ENCODE assay signal across 11 mouse cellular contexts in the genomic region with DNA sequence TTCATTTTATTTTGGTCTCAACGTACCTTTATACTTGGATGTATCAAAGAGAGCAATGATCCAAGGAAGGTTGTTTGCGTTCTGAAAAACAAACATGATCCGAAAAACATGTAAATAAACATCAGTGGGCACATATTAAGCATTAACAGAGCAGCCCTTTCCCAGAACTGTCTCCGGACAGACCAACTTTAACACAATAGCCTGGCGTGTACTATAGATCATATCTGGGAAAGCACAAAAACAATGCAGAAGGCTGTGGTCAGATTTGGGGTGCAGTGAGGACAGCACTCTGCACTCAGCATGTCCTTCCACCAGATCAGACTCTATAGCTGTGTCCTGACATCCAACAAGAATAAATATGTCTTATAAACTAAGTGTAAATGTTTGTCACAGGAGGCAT. TPM values are rescaled to one million over a fixed set of nuclear protein-coding genes. Genes with fewer than 3 reads are reported as not detected.
"Had no signal": no experiment of that assay in that cellular context is flagged by ENCODE, and none has a peak within 500 bp of the region (broad histone marks: within the 10 kb centered on the region; RNA-seq: fewer than 3 reads in every experiment).

No protein-coding gene starts in this region.

- H3K9me3 ChIP-seq: limb, embryonic 13.5 days; midbrain, embryonic 13.5 days; neural tube, embryonic 12.5 days had no signal

- H3K36me3 ChIP-seq: limb, embryonic 13.5 days; midbrain, embryonic 13.5 days; neural tube, embryonic 12.5 days had no signal

- H3K4me1 ChIP-seq: limb, embryonic 13.5 days; midbrain, embryonic 13.5 days; neural tube, embryonic 12.5 days had no signal

- ATAC-seq: midbrain, embryonic 13.5 days had no signal

- H3K4me3 ChIP-seq: limb, embryonic 13.5 days; midbrain, embryonic 13.5 days; neural tube, embryonic 12.5 days had no signal

- DNase-seq: kidney, adult 11 months; kidney, adult 9 months; kidney, postnatal 14 days; left cerebral cortex, postnatal 4 days; thymus, postnatal 4 days had no signal

- H3K27me3 ChIP-seq: limb, embryonic 13.5 days; midbrain, embryonic 13.5 days; neural tube, embryonic 12.5 days had no signal

- H3K27ac ChIP-seq: limb, embryonic 13.5 days; liver, embryonic 14.5 days; midbrain, embryonic 13.5 days; neural tube, embryonic 12.5 days; stomach, postnatal 0 days had no signal

RNA-seq across cellular contexts. Expression of gene Tspan18, which starts 12.7 kb away (rescaled TPM):
- total RNA-seq: megakaryocyte progenitor cell, adult 5-6 weeks had no signal
